Mouse (Mus musculus) embryonic facial prominence, embryonic 14.5 days (tissue): ENCODE data around the gene Fam222a. TPM values are rescaled to one million over a fixed set of nuclear protein-coding genes. Genes with fewer than 3 reads are reported as not detected.
A peak's percentile ranks its signal among the peaks of the same experiment; 100 is the strongest.

Source experiments
- ATAC-seq: fragments of 200-750 bp; cut with Nextera tagmentation; 2 replicates; pipeline ENCODE4 v1.8.0; 2017; ENCODE audit warnings: low read depth, moderate number of reproducible peaks, moderate TSS enrichment
- DNase-seq: peaks from one replicate; pipeline ENCODE4 v3.0.0-alpha.2; 2015; ENCODE audit warnings: low spot score
- H3K27ac ChIP-seq: fragments of 300-500 bp; sonication (generic); replicated peaks from 2 replicates; pipeline ENCODE4 v1.5.1; 2014; ENCODE audit warnings: low read depth, mild to moderate bottlenecking, low read length, moderate library complexity
- H3K27me3 ChIP-seq: fragments of 300-500 bp; sonication (generic); replicated peaks from 2 replicates; pipeline ENCODE4 v1.6.1; 2014; ENCODE audit warnings: low read length; ENCODE audit not compliant: control insufficient read depth, insufficient read depth
- H3K36me3 ChIP-seq: fragments of 300-500 bp; sonication (generic); 2 replicates; pipeline ENCODE4 v1.6.1; 2014; ENCODE audit warnings: low read length, mixed read lengths; ENCODE audit not compliant: control insufficient read depth, insufficient read depth
- H3K4me1 ChIP-seq: fragments of 300-500 bp; sonication (generic); 2 replicates; pipeline ENCODE4 v1.6.1; 2014; ENCODE audit warnings: antibody characterized with exemption, low read length; ENCODE audit not compliant: control insufficient read depth, insufficient read depth
- H3K4me2 ChIP-seq: fragments of 300-500 bp; sonication (generic); 2 replicates; pipeline ENCODE4 v1.6.1; 2014; ENCODE audit warnings: low read depth, mild to moderate bottlenecking, low read length, moderate library complexity, mixed read lengths
- H3K4me3 ChIP-seq: fragments of 300-500 bp; sonication (generic); 2 replicates; pipeline ENCODE4 v1.5.1; 2014; ENCODE audit warnings: low read depth, mild to moderate bottlenecking, low read length
- H3K9ac ChIP-seq: fragments of 300-500 bp; sonication (generic); 2 replicates; pipeline ENCODE4 v1.6.1; 2014; ENCODE audit warnings: low read depth, mild to moderate bottlenecking, low read length, moderate library complexity, mixed read lengths
- H3K9me3 ChIP-seq: fragments of 300-500 bp; sonication (generic); 2 replicates; pipeline ENCODE4 v1.6.1; 2016; ENCODE audit warnings: low read length; ENCODE audit not compliant: control insufficient read depth
- WGBS: fragments of 180-500 bp; shearing (Covaris S2); extraction: QIAGEN DNeasy Blood & Tissue Kit; methylation state at CpG from one replicate; pipeline ENCODE4 v1.1.7; 2014; 5-methylcytosine and 5-hydroxymethylcytosine counted together
- polyA plus RNA-seq: library from polyadenylated mRNA; unstranded; fragments of >200 nt; fragmentation: Nextera tagmentation; extraction: Ambion mirVana; gene quantifications from 2 replicates; pipeline ENCODE4 v1.2.1, GENCODE M21; 2014

The Fam222a gene
- polyA plus RNA-seq, 1 experiment from 2014 or later: 1.4 TPM

DNA sequence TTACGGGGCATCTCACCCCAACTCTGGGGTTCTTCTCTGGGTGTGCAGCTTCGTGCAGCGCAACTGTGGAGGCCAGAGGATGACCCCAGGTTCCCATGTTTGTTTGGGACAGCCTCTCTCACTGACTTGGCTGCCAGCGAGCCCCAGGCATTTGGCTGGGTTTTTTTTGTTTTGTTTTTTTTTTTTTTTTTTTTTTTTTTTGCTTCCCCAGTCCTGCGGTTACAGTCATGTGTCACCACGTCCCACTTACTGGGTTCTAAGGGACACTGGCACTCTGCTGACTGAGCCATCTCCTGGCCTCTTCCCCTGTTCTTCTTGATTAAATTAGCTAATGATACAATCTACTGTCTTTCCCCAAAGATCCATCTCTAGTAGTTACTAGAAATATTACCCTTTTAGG, 29.8 kb downstream of the Fam222a start:
- H3K36me3 ChIP-seq: no peaks in the 10 kb centered on the region
- peaks cover 24% of the 10 kb centered on the region; the same call in 1 of the 2 replicates for H3K4me1 ChIP-seq
- WGBS: 32% methylated on average over 6 of the region's 6 CpGs

DNA sequence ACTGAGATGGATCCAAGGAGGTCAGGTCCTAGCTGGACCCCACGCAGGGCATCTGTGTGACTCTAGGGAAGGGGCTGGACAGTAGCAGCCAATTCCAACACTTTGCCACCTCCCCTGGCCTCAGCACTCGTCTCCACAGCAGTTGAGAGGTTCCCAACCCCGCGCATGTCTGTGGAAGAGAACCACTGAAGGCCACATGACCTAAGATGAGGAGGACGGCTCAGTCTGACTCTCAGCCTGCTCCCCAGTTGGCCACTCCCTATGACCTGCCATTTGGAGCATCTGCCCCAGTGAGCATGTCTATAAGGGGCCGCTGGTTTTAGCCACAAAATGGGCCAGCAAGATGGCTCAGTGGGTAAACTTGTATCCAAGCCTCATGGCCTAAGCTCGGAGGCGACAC, 34.2 kb downstream of the Fam222a start:
- WGBS: 76% methylated on average over 8 of the region's 8 CpGs
- Histone ChIP-seq H3K4me1 (0 out of 2 replicates have a peak, but pooled peaks cover under 1% of the 10 kb centered on the region), H3K9me3 (no peaks in the 10 kb centered on the region), H3K4me2 (no peak overlapping the region), H3K36me3 (no peaks in the 10 kb centered on the region), H3K4me3 (no peak overlapping the region), H3K27ac (no peak overlapping the region), H3K9ac (no peak overlapping the region), H3K27me3 (no peaks in the 10 kb centered on the region)
- ATAC-seq (no peak), DNase-seq (no peak)

More for the DNA sequence above, 29.8 kb downstream of the Fam222a start:
- DNase-seq: no peak
- Histone ChIP-seq H3K9ac (no peak overlapping the region), H3K27ac (no peak overlapping the region), H3K9me3 (no peaks in the 10 kb centered on the region), H3K4me2 (no peak overlapping the region), H3K27me3 (no peaks in the 10 kb centered on the region), H3K4me3 (no peak overlapping the region)
- ATAC-seq: no peak

- DNase-seq: no peak
- ATAC-seq: no peak
- no peaks in the 10 kb centered on the region for H3K36me3 ChIP-seq
- no peaks in the 10 kb centered on the region for H3K9me3 ChIP-seq
- 79% methylated on average over 5 of the region's 5 CpGs for WGBS
- peaks cover 12% of the 10 kb centered on the region for H3K4me1 ChIP-seq
- H3K4me3 ChIP-seq: no peak overlapping the region
- no peak overlapping the region for H3K9ac ChIP-seq
- H3K27me3 ChIP-seq: no peaks in the 10 kb centered on the region
- H3K4me2 ChIP-seq: no peak overlapping the region
- H3K27ac ChIP-seq: no peak overlapping the region
Measured at GRCm38 (mm10) chr5:114603975-114604374, 36.2 kb downstream of the Fam222a start.

DNA sequence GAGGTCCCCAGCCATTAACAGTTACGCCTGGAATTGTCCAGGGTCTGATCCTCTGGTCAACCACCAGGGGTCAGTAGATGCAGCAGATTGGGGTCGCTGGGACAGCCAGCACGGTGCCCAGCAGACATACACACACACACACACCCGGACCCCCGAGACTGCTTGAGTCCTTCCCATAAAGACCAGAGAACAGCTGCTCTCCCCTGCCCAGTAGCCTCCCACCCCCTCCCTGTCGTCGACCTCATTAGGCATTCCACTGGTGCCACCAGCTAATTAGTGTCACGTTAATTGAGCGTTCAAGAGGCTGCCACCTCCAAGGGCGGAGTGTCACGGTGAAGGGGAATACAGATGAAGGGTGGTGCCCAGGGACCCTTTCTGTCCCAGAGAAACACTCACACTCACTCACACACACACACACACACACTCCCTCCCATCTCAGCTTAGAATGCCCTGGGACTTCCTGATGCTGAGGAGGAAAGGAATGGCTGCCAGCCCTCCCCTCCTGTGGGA, 37.0 kb downstream of the Fam222a start:
- peaks cover 1% of the 10 kb centered on the region; the same call in 1 of the 2 replicates for H3K27me3 ChIP-seq
- no peaks in the 10 kb centered on the region for H3K9me3 ChIP-seq
- H3K4me1 ChIP-seq: peaks cover 17% of the 10 kb centered on the region
- DNase-seq (peak; percentile 48), ATAC-seq (no peak; the same call in 1 of the 2 replicates)
- no peak overlapping the region for H3K4me2 ChIP-seq
- WGBS: 36% methylated on average over 9 of the region's 11 CpGs
- no peak overlapping the region for H3K9ac ChIP-seq
- no peaks in the 10 kb centered on the region for H3K36me3 ChIP-seq
- H3K4me3 ChIP-seq: no peak overlapping the region
- no peak overlapping the region for H3K27ac ChIP-seq

- DNase-seq: no peak
- ATAC-seq: no peak
- Histone ChIP-seq H3K27ac (no peak overlapping the region), H3K9me3 (no peaks in the 10 kb centered on the region), H3K27me3 (peaks cover 6% of the 10 kb centered on the region; the same call in 1 of the 2 replicates), H3K4me3 (no peak overlapping the region), H3K36me3 (no peaks in the 10 kb centered on the region), H3K4me1 (peaks cover 17% of the 10 kb centered on the region), H3K4me2 (no peak overlapping the region), H3K9ac (no peak overlapping the region)
- WGBS: 72% methylated on average over 6 of the region's 6 CpGs
Measured at GRCm38 (mm10) chr5:114605981-114606380, 38.2 kb downstream of the Fam222a start.

DNA sequence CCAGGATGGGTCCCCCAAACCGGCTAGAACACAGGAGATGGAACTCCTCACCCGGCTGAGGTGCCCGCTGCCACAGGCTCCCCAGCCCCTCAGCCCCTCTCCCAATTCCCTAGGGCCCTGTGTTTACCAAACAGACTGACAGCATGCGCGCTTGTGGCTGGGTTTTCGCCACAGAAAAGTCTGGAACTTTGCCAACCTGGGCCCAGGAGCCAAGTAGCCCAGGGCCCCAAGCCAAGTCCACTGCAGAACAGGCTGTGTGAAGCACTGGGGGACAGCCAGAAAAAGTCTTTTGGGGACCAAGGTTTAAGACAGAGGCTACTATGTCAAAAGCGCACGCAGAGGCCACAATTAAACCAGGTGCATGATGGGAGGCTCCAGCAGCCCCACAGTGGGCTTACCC, 39.8 kb downstream of the Fam222a start:
- H3K36me3 ChIP-seq: no peaks in the 10 kb centered on the region
- no peak overlapping the region for H3K4me2 ChIP-seq
- DNase-seq (peak; percentile 44), ATAC-seq (no peak)
- H3K27ac ChIP-seq: no peak overlapping the region; the same call in 1 of the 2 replicates
- peaks cover 17% of the 10 kb centered on the region for H3K4me1 ChIP-seq
- no peak overlapping the region for H3K9ac ChIP-seq
- H3K27me3 ChIP-seq: peaks cover 6% of the 10 kb centered on the region; the same call in 1 of the 2 replicates
- 59% methylated on average over 8 of the region's 8 CpGs for WGBS
- H3K4me3 ChIP-seq: no peak overlapping the region
- H3K9me3 ChIP-seq: no peaks in the 10 kb centered on the region

DNA sequence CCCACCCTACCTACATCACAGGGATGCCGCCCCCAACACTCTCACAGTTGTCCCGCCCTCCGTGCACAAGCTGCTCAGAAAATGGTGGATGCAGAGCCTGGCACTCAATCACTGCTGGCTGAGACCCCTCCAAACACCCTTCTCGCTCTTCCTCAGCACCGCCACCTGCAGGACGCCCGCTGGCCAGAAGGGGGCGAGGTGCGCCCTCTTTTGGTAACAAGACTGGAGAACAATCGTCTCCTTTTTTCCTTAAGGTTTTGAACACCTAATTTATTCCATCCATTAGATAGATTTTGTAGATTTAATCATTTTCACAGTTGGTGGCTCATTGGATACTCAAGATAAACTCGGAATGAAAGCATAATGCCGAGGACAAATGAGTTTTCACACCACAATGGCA, 40.7 kb downstream of the Fam222a start:
- Histone ChIP-seq H3K4me1 (peaks cover 17% of the 10 kb centered on the region), H3K9me3 (no peaks in the 10 kb centered on the region), H3K4me3 (no peak overlapping the region), H3K4me2 (peak overlapping the region; percentile 21), H3K27me3 (peaks cover 6% of the 10 kb centered on the region; the same call in 1 of the 2 replicates), H3K36me3 (no peaks in the 10 kb centered on the region), H3K27ac (no peak overlapping the region), H3K9ac (no peak overlapping the region)
- under 1% methylated on average over 10 of the region's 12 CpGs for WGBS
- DNase-seq: peak; percentile 68
- peak; percentile 15; the same call in 1 of the 2 replicates for ATAC-seq

- Histone ChIP-seq H3K36me3 (no peaks in the 10 kb centered on the region), H3K4me2 (no peak overlapping the region), H3K9ac (no peak overlapping the region), H3K4me3 (no peak overlapping the region), H3K27me3 (peaks cover 6% of the 10 kb centered on the region; the same call in 1 of the 2 replicates), H3K4me1 (peaks cover 17% of the 10 kb centered on the region), H3K9me3 (no peaks in the 10 kb centered on the region), H3K27ac (no peak overlapping the region)
- 92% methylated on average over 7 of the region's 10 CpGs for WGBS
- no peak for DNase-seq
- ATAC-seq: no peak
Measured at GRCm38 (mm10) chr5:114611256-114611655, 43.4 kb downstream of the Fam222a start.

DNA sequence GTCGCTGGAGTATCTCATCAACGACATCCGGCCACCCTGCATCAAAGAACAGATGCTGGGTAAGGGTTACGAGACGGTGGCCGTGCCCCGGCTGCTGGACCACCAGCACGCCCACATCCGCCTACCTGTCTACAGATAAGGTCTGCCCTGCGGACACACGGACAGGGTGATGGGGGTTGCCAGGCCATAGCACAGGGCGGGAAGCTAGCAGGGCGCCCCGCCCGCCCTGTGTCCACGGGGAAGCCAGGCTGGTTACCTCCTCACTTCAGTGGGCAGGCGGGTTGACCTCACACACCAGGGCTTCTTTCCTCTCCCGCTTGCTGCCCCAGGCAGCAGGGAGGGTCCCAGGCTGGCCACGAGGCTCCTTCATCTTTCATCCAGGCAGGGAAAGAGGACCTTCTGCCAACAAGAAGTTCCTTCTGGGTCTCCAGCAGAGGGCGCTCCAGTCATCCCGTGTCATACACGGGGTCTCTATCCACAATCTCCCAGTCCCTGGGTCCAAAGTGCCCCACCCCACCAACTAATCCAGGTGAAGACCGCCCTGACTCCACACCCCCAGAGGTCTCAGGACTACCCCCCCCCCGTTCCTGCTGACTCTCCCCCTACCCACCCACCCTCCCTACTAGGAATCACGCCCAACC, 44.3 kb downstream of the Fam222a start:
- H3K4me3 ChIP-seq: no peak overlapping the region
- 64% methylated on average over 20 of the region's 25 CpGs for WGBS
- H3K36me3 ChIP-seq: no peaks in the 10 kb centered on the region
- H3K4me2 ChIP-seq: no peak overlapping the region
- DNase-seq (no peak), ATAC-seq (no peak)
- H3K27ac ChIP-seq: no peak overlapping the region
- peaks cover 17% of the 10 kb centered on the region for H3K4me1 ChIP-seq
- H3K9ac ChIP-seq: no peak overlapping the region
- peaks cover 6% of the 10 kb centered on the region; the same call in 1 of the 2 replicates for H3K27me3 ChIP-seq
- H3K9me3 ChIP-seq: no peaks in the 10 kb centered on the region
